Mouse (Mus musculus): ENCODE data around the gene Nme1.

Gene Nme1

DNA sequence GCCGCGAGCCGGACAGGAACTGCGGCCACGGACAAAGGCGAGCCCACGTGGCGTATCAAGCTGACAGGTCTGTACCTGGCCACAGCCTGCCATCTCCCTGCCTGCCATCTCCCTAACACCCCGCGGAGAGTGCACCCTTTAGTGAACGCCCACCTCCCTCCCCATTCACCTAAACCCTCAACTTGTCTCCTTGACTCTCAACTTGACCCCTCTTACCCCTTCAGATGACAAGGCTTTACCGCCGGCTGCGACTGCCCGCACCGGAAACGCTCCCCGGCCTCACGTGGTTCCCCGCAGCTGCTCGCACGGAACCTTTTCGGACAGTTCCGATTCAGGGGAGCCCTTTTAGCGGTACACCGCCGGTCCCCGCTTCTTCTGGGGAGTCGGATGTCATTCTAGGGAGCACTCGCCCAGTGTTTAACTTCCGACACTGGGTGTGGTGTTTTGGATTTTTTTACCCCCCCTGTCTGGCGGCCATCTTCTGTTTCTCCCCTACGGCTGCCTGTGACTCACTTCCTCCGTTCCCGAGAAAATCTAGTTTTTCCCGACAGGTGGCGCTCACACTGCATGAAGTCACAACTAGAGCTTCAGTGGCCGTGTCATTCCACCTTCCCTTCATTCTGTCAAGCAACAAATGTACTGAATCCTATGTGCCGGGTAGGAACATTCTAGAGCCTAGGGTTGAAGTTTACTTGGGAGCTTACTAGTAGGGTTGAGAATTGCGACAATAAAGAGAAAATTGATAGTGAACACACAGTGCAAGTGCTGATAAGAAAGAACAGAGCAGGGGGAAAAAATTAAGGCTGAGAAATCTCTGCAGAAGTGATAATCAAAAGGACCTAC, at the start of gene Nme1, which contains the start of gene Gm20390:
Nme1 (minus strand) TSS at position 517 of the 843 bp plus-strand sequence.
Gm20390 (minus strand) TSS at position 289 of the 843 bp plus-strand sequence.
- DNase-seq (ENCODE audit: low spot score): peak; percentile 99

DNA sequence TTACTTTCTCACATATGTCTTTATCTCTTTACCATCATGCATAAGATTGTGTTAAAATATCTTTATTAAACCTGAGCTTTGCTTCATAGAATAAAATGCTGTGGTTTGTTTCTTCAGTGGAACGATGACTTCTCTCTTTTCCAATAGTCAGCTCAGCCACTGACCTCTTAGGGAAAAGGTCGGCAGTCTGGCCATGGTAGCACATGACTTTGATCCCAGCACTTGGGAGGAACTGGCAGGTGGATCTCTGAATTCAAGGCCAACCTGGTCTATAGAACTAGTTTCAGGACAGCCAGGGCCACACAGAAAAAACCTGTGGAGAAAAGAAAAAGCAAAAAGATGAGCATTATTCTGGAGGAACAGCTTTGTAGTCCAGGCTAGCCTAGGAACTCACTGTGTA, 35.0 kb upstream of the Nme1 start:
- DNase-seq (ENCODE audit: low spot score): no peak

DNA sequence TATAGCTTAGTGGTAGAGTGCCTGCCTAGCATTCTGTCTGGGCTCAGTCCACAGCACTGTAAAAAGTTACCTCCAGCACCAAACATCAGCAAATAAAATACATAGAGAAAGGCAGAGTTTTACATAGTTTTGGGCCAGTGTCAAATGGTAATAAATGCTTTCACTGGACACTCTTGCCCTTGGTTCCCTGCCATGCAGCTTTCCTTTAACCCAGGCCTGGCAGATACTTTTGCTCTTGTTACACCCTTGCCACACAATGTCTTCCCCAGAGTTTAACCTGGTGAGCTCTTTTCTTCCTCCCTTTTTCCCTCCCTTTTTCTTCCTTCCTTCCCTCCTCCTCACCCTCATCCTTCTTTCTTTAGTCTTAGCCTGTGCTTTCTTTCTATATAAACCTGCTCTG, 31.0 kb upstream of the Nme1 start:
- DNase-seq (ENCODE audit: low spot score): no peak

DNA sequence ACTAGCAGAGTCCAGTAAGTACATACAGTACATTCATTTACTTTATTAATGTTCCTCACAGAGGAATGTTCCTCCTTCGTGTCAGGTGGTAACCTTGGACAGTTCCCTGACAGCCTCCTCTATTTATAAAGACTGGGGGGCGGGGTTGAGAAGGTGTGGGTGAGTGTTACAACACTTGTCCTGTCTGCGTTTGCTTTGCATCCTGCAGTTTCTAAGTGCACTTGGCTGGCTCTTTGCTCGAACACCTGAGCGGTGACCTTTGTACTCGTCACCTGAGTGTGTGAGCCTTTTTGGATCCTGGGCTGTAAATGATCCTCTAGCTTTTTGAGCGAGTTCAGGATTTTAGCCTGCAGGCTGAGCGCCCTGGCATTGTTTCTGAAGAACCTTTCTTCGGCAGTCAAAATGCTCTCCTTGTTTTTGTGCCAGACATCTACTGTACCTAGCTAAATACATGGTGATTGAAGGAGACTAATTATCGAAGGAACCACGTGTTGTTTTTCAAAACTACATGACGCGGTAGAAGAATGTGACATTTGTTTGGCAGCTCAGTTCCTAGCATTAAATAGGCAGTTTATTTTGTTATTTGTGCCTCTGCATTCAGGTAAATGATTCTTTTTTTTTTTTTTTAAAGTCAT, 28.9 kb upstream of the Nme1 start:
- peak; percentile 90 for DNase-seq (ENCODE audit: low spot score)

DNA sequence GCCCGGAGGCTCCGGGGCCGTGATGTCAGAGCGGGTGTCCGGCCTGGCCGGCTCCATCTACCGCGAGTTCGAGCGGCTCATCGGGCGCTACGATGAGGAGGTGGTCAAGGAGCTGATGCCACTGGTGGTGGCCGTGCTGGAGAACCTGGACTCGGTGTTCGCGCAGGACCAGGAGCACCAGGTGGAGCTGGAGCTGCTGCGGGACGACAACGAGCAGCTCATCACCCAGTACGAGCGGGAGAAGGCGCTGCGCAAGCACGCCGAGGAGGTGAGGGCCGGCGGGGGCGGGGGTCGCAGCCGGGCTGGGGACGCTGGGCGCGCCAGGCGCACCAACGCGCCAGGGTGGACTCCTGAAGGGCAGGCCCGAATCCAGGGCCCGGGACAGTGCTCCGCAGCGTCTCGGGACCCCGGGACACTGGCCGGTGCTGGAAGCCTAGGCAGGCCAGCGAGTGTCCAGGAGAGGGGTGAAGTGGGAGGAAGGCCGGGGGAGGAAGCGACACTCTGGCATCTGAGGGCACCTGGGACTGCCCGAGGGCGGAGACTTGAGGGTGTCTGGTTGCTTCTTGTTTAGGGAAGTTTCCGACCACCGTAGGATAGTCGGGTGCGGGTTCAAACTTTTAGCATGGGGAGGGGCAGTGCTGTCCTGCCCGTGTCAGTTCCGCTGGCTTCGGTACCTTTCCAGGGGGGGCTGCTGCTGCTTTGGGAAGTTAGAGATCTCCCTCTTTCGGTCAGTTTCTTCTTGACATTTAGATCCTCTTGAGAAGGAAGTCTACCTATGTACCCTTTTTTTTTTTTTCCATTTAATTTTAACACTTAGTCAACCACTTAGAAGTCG, 28.2 kb upstream of the Nme1 start:
- peak; percentile 61 for DNase-seq (ENCODE audit: low spot score)

DNA sequence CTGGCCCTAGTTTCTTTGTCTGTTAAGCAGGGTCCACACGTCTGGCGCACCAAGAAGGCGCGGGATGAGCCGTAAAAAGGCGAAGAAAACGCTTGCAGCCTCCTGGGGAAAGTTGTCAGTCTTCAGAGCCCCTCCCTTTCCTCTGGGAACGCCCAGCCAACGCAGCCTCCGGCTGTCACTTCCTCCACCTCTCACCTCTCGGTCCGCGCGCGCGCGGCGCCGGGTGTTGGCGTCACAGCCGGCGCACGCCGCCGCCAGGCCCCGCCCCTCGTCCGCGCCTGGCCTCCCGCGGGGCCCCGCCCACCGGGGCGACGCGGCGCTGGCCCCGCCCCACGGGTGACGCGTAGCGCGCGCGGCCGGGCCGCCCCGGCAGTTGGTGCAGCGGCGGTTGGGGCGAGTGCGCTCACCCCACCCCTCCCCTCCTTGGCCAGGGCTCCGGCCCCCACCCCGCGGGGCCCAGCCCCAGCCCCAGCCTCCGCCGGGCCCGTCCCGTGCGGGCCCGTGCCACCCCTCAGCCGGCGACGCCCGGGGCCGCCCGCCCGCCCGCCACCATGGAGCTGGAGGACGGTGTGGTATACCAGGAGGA, 27.5 kb upstream of the Nme1 start, which contains the start of gene Spag9:
Spag9 (plus strand) TSS at position 372 of the 586 bp plus-strand sequence.
- DNase-seq (ENCODE audit: low spot score): peak; percentile 94

DNA sequence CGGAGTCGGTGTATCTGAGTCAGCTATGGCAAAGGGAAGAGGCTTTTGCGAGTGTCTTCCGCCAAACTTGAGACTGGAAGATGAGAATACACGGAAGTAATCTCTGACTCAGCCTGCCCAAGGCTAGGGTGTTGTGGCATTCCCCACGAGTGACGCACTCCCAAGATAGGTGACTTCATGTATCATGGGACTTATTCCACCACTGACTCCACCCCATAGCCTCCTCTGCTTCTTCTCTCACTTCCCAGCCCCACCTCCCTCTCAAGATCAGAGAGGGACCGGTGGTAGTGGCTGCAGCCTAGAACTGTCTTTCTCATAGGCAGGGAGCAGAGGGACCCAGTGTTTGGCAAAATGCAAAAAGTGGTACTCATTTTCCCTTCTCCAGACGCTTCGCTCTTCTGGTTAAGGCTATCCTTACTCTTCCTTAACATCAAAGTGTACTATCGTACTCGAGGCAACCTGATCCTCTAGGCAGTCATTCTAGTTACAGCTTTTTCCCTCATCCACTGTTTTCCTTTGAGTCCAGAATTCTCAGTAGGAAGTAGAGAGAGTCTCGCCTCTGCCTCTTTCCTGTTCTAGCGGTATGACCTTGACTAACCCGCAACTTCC, 26.9 kb upstream of the Nme1 start:
- peak; percentile 84 for DNase-seq (ENCODE audit: low spot score)

DNA sequence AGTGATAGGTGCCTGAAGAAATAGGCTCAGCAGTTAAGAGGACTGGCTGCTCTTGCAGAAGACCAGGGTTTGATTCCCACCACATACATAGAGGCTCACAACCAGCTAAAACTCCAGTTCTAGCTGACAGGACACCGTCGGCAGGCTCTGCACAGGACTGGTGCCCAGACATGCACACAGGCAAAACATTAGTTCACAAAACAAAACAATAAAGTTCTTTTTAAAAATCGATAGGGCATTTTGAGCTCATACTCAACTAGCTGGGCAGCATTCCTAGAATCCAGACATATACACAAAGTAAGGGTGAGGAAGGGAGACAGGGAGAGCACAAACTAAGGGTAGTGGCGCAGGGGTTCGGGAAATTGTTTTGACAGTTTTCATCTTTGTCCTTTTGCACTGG, 26.2 kb upstream of the Nme1 start:
- no peak for DNase-seq (ENCODE audit: low spot score)

DNA sequence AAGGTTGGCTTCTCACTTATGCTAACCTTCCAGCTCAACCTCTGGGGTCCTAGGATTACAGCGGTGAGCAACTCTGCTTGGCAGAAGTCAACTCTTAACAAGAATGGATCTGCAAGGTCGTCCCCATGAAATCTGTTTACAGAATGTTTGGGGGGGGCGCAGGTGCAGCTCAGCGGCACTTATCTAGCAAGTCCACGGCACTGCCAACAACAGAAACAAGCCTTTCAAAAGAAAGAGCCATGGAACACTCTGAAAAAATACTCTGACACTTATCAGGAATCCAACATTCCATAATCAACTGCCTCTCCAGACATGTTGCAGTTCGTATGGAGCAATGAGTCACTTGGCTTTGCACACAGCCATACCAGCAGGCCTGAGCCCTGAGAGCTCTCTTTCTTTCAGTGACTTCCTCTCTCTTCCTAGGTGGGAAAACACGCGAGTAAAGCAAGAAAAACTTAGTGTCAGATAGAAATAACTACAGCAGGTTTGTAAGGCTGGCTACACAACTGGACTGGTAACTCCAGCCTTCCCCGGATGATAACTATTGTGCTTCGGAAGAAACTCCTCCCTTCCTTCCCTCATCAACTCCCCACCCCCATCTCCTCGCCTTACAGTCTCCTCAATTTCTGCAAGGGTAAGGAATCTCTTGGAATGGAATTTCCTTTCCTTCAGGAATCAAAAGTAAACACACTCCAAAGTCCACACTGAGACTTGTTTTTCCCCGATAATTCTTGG, 20.2 kb upstream of the Nme1 start:
- peak; percentile 58 for DNase-seq (ENCODE audit: low spot score)

DNA sequence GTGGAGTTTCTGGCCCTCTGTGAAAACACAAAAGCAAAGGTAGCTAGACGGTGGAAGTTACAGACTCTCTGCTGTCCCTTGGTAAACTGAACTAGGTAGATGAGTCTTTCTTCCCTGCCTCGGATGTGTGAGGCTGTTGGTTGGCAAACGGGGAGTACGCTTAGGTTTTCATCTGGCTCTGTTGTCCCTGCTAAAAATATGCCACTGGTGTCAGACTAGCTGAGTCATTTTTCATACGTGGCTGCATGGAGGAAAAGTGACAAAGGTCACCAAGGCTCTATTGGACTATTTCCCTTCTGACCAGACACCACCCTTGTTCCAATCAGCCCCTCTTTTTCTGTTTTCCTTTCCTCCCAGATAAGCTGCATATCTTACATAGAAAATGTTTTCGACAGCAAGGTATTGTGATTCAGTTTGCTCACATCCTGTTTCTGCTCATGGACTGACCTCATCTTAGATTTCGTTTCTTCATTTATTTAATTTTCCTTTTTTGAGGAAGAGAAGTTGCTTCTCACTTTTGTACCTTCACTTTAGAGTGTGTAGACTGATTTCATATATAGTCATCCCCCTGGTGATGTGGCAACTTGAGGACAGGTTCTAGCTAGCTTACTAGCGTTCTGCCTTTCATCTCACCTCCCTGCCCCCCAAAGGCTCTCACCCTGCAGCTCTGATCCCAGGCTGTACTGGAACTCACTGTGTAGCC, 19.5 kb upstream of the Nme1 start:
- no peak for DNase-seq (ENCODE audit: low spot score)

DNA sequence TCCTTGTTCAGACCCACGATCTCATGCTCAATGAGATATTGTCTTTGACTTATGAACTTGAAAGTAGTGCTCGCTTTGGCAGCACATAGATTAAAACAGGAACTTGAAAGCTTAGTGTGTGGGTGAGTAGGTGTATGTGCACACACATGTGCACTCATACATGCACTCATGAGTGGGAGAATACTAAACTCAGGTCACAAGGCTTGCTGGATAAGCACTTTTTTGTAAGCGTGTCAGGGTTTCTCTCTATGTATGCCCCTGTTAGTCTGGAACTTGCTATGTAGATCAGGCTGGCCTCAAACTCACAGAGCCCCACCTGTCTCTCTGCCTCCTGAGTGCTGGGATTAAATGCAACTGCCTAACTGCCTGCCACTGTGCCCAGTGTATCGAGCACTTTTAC, 18.7 kb upstream of the Nme1 start:
- DNase-seq (ENCODE audit: low spot score): no peak

DNA sequence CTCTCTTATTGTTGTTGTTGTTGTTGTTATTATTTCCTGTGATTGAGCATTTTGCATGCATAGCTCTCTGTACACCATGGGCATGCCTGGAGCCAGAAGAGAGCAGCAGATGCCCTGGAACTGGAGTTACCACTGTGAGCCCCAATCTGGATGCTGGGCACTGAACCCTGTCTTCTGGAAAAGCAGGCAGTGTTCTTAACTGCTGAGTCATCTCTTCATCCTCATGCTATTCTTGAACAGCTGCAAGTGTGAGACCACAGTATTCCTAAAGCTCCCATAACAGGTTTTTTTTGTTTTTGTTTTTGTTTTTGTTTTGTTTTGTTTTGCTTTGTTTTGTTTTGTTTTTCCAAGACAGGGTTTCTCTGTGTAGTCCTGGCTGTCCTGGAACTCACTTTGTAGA, 18.0 kb upstream of the Nme1 start:
- DNase-seq (ENCODE audit: low spot score): no peak

DNA sequence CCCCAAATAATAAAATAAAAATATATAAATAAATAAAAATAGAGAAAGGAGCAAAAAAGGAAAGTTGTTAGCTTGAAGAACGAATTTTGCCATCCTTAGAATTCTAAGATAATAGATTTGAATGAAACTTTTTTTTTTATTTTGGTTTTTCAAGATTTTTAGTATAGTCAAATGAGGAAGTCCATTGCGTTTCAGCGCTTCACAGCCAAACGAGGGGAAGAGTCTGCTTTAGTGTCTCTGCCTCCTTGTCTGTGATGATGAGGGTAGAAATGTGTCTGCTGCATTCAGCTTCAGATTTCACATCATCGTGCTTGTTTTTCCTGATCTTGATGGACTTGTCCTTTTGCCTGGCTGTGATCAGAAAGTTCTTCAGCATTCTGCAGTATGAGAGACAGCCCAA, 16.9 kb upstream of the Nme1 start:
- no peak for DNase-seq (ENCODE audit: low spot score)

DNA sequence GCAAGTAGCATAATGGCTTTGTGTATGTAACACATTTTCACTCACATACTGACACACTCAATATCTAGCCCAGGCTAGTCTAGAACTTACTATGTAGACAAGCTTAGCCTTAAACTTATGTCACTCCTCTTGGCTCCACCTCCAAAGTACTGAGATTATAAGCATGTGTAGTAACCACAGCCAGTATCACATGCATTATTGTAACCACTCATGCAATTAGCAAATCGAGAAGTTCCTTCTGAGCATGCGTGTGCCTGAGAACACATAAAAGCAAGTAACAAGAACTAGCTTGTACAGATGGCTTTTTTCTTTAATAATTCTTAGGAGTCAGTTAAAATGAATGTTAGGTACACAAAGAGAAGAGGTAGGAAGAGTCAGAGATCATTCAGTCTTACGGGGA, 16.3 kb upstream of the Nme1 start:
- no peak for DNase-seq (ENCODE audit: low spot score)

DNA sequence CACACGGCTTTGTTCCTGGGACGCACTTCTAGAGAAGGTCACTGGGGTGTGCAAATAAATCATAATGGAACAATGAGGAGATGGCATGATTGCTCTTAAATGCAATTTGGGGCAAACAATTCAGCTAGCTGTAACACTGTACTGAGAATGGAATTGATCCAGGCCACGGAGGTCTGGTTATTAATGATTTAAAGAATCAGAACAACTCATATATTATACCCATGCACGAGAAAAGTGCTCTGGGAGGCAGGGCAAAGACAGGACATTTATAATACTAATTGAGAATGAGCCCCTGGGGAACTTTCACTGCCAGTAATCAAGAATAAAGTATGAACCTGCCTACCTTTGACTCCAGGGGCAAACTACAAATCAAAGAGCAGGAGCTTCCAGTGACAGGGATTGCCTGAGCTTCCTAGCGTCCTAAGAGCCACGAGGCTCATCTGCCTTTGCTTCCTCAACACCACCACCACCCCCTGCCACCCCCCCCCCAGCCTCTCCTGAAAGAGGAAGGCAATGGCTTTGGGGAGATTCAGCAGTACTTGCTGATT, 11.3 kb upstream of the Nme1 start:
- DNase-seq (ENCODE audit: low spot score): no peak

DNA sequence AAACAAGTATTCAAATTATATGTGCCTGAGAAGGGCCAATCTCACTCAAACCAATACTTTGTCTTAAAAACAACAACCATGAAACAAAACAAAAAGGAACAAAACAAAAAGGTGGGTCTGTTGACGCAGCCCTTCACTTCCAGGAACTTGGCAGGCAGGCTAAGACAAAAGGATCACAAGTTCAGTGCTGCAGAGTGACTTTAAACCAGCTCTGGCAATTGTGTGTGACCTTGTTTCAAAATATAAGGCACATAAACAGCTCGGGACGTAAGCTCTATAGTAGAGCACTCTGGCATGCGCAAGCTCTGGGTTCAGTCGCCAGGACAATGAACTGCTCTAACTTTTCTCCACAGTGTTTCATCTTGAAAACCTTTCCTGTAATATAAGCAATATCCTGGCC, 4.6 kb upstream of the Nme1 start:
- no peak for DNase-seq (ENCODE audit: low spot score)

DNA sequence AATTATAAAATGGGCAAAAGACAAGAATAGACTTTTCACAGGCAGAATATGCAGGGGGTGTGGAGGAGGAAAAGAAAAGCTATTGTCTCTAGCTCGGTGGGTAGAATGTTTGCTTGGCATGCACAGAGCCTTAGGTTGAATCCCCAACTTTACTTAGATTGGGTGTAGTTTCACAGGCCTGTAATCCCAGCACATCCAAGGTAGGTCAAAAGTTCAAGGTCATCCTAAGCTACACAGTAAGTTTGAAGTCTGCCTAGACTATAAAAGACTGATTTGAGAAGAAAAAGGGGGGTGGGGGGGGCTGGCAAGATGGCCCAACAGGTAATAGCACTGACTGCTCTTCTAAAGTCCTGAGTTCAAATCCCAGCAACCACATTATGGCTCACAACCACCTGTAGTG, 1.5 kb upstream of the Nme1 start:
- DNase-seq (ENCODE audit: low spot score): no peak

DNA sequence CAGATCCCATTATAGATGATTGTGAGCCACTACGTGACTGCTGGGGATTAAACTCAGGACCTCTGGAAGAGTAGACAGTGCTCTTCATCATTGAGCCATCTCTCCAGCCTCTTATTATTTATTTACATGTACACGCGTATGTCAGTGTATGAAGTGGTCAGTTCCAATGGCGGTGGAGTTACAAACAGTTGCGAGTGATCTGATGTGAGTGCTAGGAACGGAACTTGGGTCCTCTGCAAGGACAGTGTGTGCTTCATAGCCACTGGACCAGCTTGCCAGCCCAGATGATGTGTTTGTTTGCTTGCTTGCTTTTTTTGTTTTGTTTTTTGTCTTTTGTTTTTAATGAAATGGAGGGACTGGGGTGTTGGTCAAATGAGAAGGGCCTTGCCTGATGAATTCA, 850 bp upstream of the Nme1 start:
- DNase-seq (ENCODE audit: low spot score): no peak

DNA sequence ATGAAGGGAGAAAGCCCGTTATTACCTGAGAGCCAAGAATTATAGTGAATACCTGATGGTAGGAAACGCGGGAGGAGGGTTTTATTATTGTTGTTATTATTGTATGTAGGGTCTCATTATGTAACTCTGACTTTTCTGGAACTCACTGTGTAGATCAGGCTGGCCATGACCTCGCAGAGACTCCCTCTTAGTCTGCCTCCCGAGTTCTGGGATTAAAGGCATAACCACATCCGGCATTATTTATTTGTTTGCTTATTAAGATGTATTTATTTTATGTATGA, 467 bp upstream of the Nme1 start:
- DNase-seq (ENCODE audit: low spot score): no peak

DNA sequence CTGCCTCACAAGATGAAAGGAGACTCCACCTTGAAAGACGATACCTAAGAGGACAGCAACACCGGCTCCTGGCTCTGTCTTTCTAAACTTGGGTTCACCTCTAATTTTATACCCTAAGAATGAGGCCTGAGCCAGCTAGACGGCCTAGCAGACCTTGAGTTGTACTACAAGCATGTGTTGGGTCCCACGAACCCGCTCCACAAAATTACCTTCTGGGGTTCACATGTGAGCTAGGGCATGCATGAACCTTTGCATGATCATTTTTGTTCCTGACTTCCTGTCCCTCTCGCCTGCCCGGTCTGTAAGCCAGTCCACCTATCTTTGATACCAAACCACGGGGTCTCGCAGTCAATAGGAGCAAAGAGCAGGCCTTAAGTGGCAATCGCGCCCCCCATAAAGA, 940 bp downstream of the Nme1 start:
- DNase-seq (ENCODE audit: low spot score): no peak
